Mouse (Mus musculus): ENCODE measurements around the gene Fhad1.
"Not testable (repeated sequence)": the region's sequence is repeated elsewhere in the genome, so short reads cannot be mapped to it uniquely, and the experiment has no call there.

Fhad1 gene

DNA sequence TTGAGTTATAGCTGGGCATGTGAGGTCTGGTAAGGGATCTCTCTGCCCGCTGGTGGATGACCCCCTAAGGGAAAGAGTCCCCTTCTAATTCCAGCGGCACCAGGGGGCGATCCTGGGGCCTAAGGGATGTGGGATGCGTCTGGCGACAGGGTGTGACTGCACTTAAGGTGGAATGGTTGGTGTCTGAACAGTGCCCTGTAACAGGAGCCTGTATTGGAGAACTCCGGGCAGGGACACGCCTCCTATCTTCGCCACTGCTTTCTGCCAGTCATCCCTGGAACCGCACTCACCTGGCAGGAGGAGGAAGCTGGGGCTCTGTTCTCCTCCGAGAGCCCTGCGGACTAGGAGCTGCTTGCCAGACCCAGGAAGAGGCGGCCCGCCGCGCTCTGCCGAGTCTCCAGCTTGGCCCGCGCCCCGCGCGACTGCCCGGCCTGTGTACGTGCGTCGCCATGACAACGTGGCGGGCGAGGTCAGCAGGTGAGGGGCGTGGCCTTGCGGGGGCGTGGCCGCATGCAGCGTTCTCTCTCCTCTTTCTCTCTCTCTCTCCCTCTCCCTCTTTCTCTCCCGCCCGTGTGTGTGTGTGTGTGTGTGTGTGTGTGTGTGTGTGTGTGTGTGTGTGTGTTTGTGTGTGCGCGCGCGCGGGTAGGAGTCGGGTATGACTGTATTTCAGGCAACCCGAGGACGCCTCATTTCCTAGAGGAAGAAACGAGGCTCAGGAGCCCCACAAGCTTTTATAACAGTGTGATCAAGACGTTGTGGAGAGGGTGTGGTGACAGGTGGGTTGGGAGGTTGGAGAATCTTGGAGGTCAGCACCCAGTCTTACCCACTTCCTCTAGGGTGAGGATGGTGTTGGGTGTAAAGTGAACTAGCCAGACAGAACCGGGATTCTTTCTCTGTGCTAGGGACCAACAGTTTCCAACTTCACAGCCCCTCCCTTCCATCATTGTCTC, at the start of gene Fhad1:
Gene Fhad1 (minus strand): TSS at position 424 of the 950 bp plus-strand sequence.
- in situ Hi-C loops (cut with MboI, MseI) = no loop called here

GRCm38 (mm10) chr4:142063057-142063534, 48.2 kb upstream of the Fhad1 start:
- in situ Hi-C loops (cut with MboI, MseI) = no loop called here

DNA sequence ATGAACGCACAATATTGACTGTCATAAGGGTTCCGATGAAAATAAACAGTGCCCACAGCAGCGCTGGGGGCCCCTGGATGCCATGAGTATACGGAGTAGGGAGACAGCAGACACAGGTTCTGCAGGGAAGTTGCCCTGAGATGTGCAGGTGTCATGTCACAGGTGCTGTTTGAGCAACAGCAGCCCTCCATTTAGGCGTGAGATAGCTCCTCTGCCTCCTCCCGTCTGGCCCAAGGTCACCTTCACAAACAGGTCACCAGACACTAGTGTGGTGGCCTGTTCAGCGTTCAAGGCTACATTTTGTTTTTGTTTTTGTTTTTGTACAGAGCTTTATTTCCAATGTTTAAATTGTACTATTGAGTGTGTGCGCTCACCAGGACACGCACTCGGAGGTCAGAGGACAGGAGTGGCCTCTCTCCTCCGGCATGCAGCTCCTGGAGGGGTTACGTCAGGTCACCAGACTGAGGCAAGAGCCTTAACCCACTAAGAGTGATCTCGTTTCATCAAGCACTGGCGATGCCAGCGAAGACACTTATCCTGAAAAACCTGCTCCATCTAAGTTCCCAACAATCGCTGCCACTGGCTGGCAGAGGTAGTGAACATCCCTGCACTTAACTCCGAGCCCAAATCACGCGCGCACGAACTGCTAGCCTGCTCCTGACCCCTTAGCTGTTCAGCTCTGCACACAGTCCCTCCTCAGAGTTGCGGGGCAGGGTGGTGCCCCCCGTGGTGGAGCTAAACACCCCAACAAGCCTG, 46.8 kb upstream of the Fhad1 start:
- in situ Hi-C loops (cut with MboI, MseI) = no loop called here

DNA sequence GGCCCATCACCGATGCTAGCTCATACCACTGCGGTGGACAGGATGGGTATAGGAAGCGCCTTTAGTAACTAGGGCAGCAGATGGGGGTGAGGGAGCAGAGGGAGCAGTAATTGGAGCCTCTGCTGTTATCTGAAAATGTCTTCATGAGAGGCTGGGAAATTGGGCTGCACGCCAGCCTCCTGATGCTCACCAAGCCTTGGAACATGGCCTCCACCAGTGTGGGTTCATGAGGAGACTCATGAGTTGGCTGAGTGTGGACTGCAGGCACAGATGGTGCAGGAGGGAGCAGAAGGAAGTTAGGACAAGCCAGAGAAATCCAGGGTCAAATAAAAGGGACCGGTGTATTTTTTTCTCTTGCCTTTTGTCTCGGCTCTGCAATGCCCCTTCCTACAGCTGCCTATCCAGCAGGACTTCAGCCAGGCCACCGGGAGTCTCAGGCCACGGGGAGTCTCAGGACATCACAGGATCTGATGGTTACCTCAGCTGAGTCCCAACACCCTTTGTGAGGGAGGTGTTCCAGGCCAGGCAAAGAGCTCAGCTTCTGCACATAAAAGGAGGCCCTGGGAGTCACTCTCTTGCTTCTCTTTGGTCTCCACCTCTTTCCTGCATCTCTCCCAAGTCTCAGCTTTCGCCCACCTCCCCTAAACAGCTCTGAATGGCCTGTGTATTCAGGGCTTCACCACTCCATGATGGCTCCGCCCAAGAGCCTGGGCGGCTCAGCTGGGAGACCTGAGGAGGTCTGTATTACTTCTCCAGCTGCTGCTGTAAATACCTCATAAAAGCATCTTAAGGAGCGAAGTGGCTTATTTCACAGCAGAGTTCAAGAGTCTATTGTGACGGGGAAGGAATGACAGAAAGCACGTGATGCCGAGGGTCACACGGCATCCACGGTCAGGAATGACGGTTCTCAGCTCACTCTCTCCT, 45.8 kb upstream of the Fhad1 start:
- in situ Hi-C loops (cut with MboI, MseI) = no loop called here

GRCm38 (mm10) chr4:142059841-142060193, 44.9 kb upstream of the Fhad1 start:
- in situ Hi-C loops (cut with MboI, MseI) = no loop called here

DNA sequence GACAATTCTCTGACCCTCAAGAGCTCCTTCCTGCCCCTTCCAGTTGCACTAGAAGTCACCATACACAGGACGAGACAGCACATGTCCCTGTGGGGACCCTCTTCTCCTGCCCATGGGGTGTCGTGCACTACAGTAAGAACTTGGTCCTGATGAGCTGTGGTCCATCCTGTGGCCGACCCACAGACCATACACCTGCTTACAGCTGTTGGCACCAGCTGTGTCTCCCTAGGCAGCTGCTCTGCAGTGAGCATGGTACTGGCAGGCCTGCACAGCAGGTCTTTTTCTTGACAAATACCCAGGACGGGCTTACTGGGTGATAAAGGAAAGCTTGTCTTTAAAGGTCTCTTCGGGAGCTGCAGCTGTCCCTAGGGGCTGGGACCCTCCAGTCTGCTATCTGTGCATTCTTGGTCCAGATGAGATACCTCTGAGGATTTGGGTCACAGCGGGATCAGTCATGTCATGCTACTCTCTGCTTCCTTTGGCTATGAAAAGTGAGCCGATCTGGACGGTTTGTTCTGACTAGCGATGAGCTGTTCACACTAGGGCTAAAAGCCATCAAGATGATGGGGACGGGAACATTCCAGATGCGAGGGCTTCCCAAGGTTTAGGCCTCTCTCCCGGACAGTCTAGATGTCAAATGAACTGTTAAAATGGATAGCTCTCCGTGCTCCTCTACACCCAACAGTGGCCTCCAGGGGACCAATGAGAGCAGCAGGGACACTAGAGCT, 44.4 kb upstream of the Fhad1 start:
- in situ Hi-C loops (cut with MboI, MseI) = no loop called here

DNA sequence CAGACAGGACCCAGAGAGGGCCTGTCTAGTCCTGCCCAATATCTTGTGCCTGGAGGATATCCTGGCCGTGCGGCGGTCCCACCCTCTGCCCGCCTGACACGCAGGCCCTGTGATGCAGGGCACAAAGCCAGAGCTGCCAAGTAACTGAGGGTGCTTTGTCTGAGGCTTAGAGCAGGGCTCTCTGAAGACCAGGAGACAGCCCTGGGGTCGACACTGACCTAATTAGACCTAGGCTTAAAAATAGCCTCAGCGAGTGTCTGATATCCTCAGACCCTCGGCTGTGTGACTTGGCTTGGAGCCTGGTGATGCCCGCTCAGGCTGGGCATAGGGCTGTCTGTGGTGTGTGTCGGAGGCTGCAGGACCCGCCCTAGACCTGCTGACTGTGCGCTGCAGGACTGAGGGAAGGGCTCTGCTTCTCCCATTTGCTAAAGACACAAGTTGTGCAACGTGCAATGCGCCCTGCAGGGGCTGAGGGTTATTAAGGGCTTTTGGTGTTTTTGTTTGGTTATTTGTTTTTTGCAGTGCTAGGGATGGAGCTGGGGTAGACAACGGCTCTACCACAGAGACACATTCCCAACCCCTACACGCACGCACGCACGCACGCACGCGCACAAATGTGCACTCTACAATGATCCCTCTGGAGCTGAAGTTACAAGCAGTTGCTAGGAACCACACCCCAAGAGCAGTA, 42.8 kb upstream of the Fhad1 start:
- in situ Hi-C loops (cut with MboI, MseI) = no loop called here

DNA sequence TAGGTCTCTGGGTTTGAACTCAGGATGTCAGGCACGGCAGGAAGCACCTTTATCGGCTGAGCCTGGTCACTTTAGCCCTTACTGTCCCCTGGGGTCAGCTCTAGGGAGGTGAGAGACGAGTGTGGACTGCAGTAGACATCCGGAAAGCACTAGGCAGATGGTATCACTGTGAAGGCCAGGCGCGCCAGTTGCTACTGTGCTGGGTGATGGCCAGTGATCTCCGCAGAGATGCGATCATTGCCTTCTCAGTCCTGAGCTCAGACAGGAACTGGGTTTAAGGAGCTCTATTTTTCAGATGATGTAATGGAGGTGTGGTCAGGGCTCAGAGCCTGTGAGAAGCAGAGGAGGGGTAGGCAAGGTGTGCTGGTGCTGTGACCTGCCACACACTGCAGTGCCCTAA, 40.7 kb upstream of the Fhad1 start:
- in situ Hi-C loops (cut with MboI, MseI) = no loop called here

DNA sequence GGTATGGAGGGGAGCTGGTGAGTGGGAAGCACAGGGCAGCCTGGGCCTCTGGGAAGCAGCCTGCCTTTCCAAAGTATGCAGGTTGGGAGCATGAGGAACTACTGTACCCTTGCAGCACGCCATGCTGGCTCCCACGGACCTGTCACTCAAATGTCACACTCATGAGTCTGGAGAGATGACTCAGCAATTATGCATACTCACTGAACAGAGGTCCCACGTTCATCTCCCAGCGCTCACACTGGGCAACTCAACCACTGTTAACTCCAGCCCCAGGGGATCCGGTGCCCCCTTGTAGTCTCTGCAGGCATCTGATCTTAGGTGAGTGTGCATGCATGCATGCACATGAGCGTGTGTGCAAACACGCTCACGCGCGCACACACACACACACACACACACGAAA, 39.7 kb upstream of the Fhad1 start:
- in situ Hi-C loops (cut with MboI, MseI) = no loop called here

GRCm38 (mm10) chr4:142053661-142054448, 39.0 kb upstream of the Fhad1 start:
- in situ Hi-C loops (cut with MboI, MseI) = no loop called here

- in situ Hi-C loops (cut with MboI, MseI) = no loop called here
Observed at GRCm38 (mm10) chr4:142053261-142053660, 38.4 kb upstream of the Fhad1 start.

- in situ Hi-C loops (cut with MboI, MseI) = no loop called here
Observed at GRCm38 (mm10) chr4:142052391-142053132, 37.7 kb upstream of the Fhad1 start.

- in situ Hi-C loops (cut with MboI, MseI) = not testable (repeated sequence)
Observed at GRCm38 (mm10) chr4:142051883-142052282, 37.0 kb upstream of the Fhad1 start.

DNA sequence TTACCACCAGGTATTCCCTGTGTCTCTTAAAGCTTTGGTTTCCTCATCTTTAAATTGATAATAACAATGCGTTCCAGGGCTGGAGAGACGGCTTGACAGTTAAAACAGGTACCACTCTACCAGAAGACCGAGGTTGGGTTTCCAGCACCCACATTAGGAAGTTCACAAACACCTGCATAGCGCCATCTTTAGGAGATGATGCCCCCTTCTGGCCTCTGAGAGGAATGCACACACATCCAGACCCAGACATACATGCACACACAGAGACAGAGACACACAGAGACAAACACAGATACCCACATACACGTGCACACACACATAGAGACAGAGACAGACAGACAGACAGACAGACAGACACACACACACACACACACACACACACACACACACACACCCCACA, 35.1 kb upstream of the Fhad1 start:
- in situ Hi-C loops (cut with MboI, MseI) = no loop called here

DNA sequence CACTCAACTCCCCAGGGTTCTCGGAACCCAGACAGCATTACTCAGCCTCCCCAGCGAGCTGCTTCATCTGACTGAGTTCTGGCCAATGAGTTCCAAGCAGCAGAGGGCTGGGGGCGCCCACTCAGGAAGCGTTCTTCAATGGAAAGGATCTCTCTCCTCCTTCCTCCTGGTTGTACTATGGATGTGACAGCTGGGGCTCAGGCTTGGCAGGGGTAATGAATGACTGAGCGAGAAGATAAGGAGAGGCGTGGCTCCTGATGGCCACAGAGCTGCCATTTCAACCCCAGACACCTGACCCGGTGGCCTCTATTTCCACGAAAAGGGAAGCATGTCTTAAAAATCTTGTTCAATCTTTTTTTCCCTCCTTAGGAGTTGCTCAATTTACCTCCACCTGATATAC, 33.5 kb upstream of the Fhad1 start:
- in situ Hi-C loops (cut with MboI, MseI) = no loop called here

- in situ Hi-C loops (cut with MboI, MseI) = no loop called here
Observed at GRCm38 (mm10) chr4:142047005-142047404, 32.1 kb upstream of the Fhad1 start.

DNA sequence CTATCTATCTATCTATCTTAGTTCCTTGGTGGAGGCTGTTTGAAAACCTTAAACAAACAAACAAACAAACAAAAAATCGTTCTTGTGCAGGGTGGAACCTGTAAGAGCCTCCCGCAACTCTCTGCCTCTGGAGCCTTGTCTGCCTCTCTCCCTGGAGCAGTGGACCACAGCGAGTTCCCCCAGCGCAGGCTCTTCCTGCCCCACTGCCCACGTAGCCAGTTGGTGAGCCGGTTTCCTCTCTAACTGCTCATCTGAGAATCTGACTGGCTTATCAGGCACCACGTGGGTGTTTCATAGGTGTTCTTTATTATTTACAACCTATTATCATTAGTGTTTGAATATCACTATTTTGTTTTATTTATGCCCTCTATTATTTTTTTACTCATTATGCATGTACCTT, 31.6 kb upstream of the Fhad1 start:
- in situ Hi-C loops (cut with MboI, MseI) = no loop called here

- in situ Hi-C loops (cut with MboI, MseI) = no loop called here
Observed at GRCm38 (mm10) chr4:142045595-142046163, 30.8 kb upstream of the Fhad1 start.
